Mouse (Mus musculus) neural tube, embryonic 11.5 days (tissue): ENCODE measurements around the gene Sh3d21. TPM values are rescaled to one million over a fixed set of nuclear protein-coding genes. Genes with fewer than 3 reads are reported as not detected.

Experiments
- ATAC-seq: fragments of 200-750 bp; cut with Nextera tagmentation; 2 replicates; pipeline ENCODE4 v1.8.0; 2017; ENCODE audit warnings: moderate number of reproducible peaks, mild to moderate bottlenecking, moderate TSS enrichment, moderate library complexity; ENCODE audit not compliant: insufficient read depth, low FRiP score, low TSS enrichment
- DNase-seq: peaks from one replicate; pipeline ENCODE4 v3.0.0-alpha.2; 2015; ENCODE audit warnings: low spot score
- H3K27ac ChIP-seq: fragments of 300-500 bp; sonication (generic); 2 replicates; pipeline ENCODE4 v1.5.1; 2014; ENCODE audit warnings: low read depth, mild to moderate bottlenecking, low read length
- H3K27me3 ChIP-seq: fragments of 300-500 bp; sonication (generic); 2 replicates; pipeline ENCODE4 v1.6.1; 2014; ENCODE audit warnings: mild to moderate bottlenecking, low read length, mixed read lengths; ENCODE audit not compliant: control insufficient read depth, insufficient read depth
- H3K36me3 ChIP-seq: fragments of 300-500 bp; sonication (generic); 2 replicates; pipeline ENCODE4 v1.6.1; 2014; ENCODE audit warnings: mild to moderate bottlenecking, low read length, moderate library complexity, mixed read lengths; ENCODE audit not compliant: control insufficient read depth, insufficient read depth
- H3K4me1 ChIP-seq: fragments of 300-500 bp; sonication (generic); 2 replicates; pipeline ENCODE4 v1.6.1; 2014; ENCODE audit warnings: low read length, mixed read lengths; ENCODE audit not compliant: control insufficient read depth, insufficient read depth
- H3K4me2 ChIP-seq: fragments of 300-500 bp; sonication (generic); 2 replicates; pipeline ENCODE4 v1.6.1; 2014; ENCODE audit warnings: low read depth, mild to moderate bottlenecking, moderate library complexity
- H3K4me3 ChIP-seq: fragments of 300-500 bp; sonication (generic); 2 replicates; pipeline ENCODE4 v1.5.1; 2014; ENCODE audit warnings: low read depth, low read length
- H3K9ac ChIP-seq: fragments of 300-500 bp; sonication (generic); 2 replicates; pipeline ENCODE4 v1.6.1; 2014; ENCODE audit warnings: mild to moderate bottlenecking, low read length
- H3K9me3 ChIP-seq: fragments of 300-500 bp; sonication (generic); 2 replicates; pipeline ENCODE4 v1.6.1; 2016; ENCODE audit warnings: low read length; ENCODE audit not compliant: control insufficient read depth
- WGBS: fragments of 180-500 bp; shearing (Covaris S2); extraction: QIAGEN DNeasy Blood & Tissue Kit; methylation state at CpG from one replicate; pipeline ENCODE4 v1.1.7; 2014; 5-methylcytosine and 5-hydroxymethylcytosine counted together
- polyA plus RNA-seq: library from polyadenylated mRNA; unstranded; fragments of >200 nt; fragmentation: Nextera tagmentation; extraction: Ambion mirVana; gene quantifications from 2 replicates; pipeline ENCODE4 v1.2.1, GENCODE M21; 2014

Gene Sh3d21
- polyA plus RNA-seq, 1 experiment from 2014 or later = 2.6 TPM

GRCm38 (mm10) chr4:126151701-126152440, 11.4 kb downstream of the Sh3d21 start:
- no peaks in the 10 kb centered on the region for H3K9me3 ChIP-seq
- DNase-seq (no peak), ATAC-seq (no peak)
- WGBS = 90% methylated on average over 16 of the region's 16 CpGs
- no peak overlapping the region for H3K4me3 ChIP-seq
- H3K4me2 ChIP-seq = no peak overlapping the region
- no peaks in the 10 kb centered on the region for H3K36me3 ChIP-seq
- H3K27ac ChIP-seq = no peak overlapping the region
- H3K27me3 ChIP-seq = peaks cover 19% of the 10 kb centered on the region
- no peak overlapping the region for H3K9ac ChIP-seq
- peaks cover 15% of the 10 kb centered on the region for H3K4me1 ChIP-seq

- peaks cover 19% of the 10 kb centered on the region for H3K27me3 ChIP-seq
- peak overlapping the region; percentile 29; the same call in 1 of the 2 replicates for H3K27ac ChIP-seq
These were observed 12.4 kb downstream of the Sh3d21 start for GRCm38 (mm10) chr4:126150949-126151320.

GRCm38 (mm10) chr4:126150297-126150948, 12.9 kb downstream of the Sh3d21 start:
- Histone ChIP-seq H3K4me1 (peaks cover 15% of the 10 kb centered on the region), H3K36me3 (no peaks in the 10 kb centered on the region), H3K27ac (peak overlapping the region; percentile 29; the same call in 1 of the 2 replicates), H3K27me3 (peaks cover 19% of the 10 kb centered on the region), H3K4me3 (no peak overlapping the region; the same call in 1 of the 2 replicates), H3K4me2 (peak overlapping the region; percentile 65), H3K9ac (peak overlapping the region; percentile 2; the same call in 1 of the 2 replicates), H3K9me3 (no peaks in the 10 kb centered on the region)
- peak; percentile 83 for DNase-seq
- 48% methylated on average over 16 of the region's 16 CpGs for WGBS
- ATAC-seq = no peak

More at GRCm38 (mm10) chr4:126150949-126151320, 12.4 kb downstream of the Sh3d21 start:
- Histone ChIP-seq H3K4me1 (peaks cover 15% of the 10 kb centered on the region), H3K4me2 (peak overlapping the region; percentile 28), H3K4me3 (no peak overlapping the region), H3K9ac (peak overlapping the region; percentile 2; the same call in 1 of the 2 replicates), H3K36me3 (no peaks in the 10 kb centered on the region), H3K9me3 (no peaks in the 10 kb centered on the region)
- DNase-seq (no peak), ATAC-seq (no peak)
- WGBS = 54% methylated on average over 6 of the region's 6 CpGs

GRCm38 (mm10) chr4:126149798-126150197, 13.5 kb downstream of the Sh3d21 start:
- Histone ChIP-seq H3K9me3 (no peaks in the 10 kb centered on the region), H3K4me3 (peak overlapping the region; percentile 49), H3K4me1 (peaks cover 15% of the 10 kb centered on the region), H3K27ac (no peak overlapping the region), H3K4me2 (peak overlapping the region; percentile 65), H3K36me3 (no peaks in the 10 kb centered on the region), H3K9ac (peak overlapping the region; percentile 61; the same call in 1 of the 2 replicates), H3K27me3 (peaks cover 19% of the 10 kb centered on the region)
- DNase-seq (no peak), ATAC-seq (no peak)
- 45% methylated on average over 10 of the region's 10 CpGs for WGBS

GRCm38 (mm10) chr4:126149041-126149676, 14.1 kb downstream of the Sh3d21 start:
- Histone ChIP-seq H3K9me3 (no peaks in the 10 kb centered on the region), H3K4me1 (peaks cover 15% of the 10 kb centered on the region), H3K9ac (peak overlapping the region; percentile 61), H3K27me3 (peaks cover 19% of the 10 kb centered on the region), H3K4me3 (peak overlapping the region; percentile 49), H3K36me3 (no peaks in the 10 kb centered on the region), H3K4me2 (peak overlapping the region; percentile 65), H3K27ac (peak overlapping the region; percentile 73; the same call in 1 of the 2 replicates)
- no peak for DNase-seq
- no peak for ATAC-seq
- WGBS = 20% methylated on average over 42 of the region's 42 CpGs

GRCm38 (mm10) chr4:126148161-126148961, 14.9 kb downstream of the Sh3d21 start:
- peak; percentile 38; the same call in 1 of the 2 replicates for ATAC-seq
- Histone ChIP-seq H3K9me3 (no peaks in the 10 kb centered on the region), H3K4me1 (peaks cover 15% of the 10 kb centered on the region), H3K9ac (peak overlapping the region; percentile 61), H3K4me2 (peak overlapping the region; percentile 65), H3K36me3 (no peaks in the 10 kb centered on the region), H3K27ac (peak overlapping the region; percentile 73), H3K27me3 (peaks cover 19% of the 10 kb centered on the region), H3K4me3 (peak overlapping the region; percentile 49)
- WGBS = under 1% methylated on average over 50 of the region's 67 CpGs
- DNase-seq = peak; percentile 67

- H3K4me2 ChIP-seq = peak within 1 kb of the TSS; percentile 65
- peaks cover 15% of the 10 kb centered on the region for H3K4me1 ChIP-seq
- H3K27me3 ChIP-seq = peaks cover 19% of the 10 kb centered on the region
- DNase-seq (peak; percentile 78), ATAC-seq (peak; percentile 35; the same call in 1 of the 2 replicates)
- under 1% methylated on average over 24 of the region's 24 CpGs for WGBS
- H3K9me3 ChIP-seq = no peaks in the 10 kb centered on the region
- peak within 1 kb of the TSS; percentile 61 for H3K9ac ChIP-seq
- H3K27ac ChIP-seq = peak within 1 kb of the TSS; percentile 73
- H3K4me3 ChIP-seq = peak within 1 kb of the TSS; percentile 49
- H3K36me3 ChIP-seq = no peaks in the 10 kb centered on the region
These were observed 15.6 kb downstream of the Sh3d21 start, which contains the start of gene Eva1b for GRCm38 (mm10) chr4:126147533-126148160. Gene Eva1b, plus strand, starts transcription at chr4:126147744.
